Mouse (Mus musculus) CD4-positive, CD25-positive, alpha-beta regulatory T cell, adult 2 months (primary cell): ENCODE measurements around the gene Cyp4a12a.
A peak's percentile ranks its signal among the peaks of the same experiment; 100 is the strongest.
"Not testable (repeated sequence)": the region's sequence is repeated elsewhere in the genome, so short reads cannot be mapped to it uniquely, and the experiment has no call there.

ENCODE experiments used
- DNase-seq: peaks from one replicate; pipeline ENCODE4 v3.0.0-alpha.2; 2012; ENCODE audit warnings: low read depth, low spot score

The Cyp4a12a gene

GRCm38 (mm10) chr4:115298746-115299145 lies at the start of gene Cyp4a12a:
Gene Cyp4a12a, plus strand, starts transcription at chr4:115299046.
- not testable (repeated sequence) for DNase-seq

GRCm38 (mm10) chr4:115264687-115265569 lies 33.9 kb upstream of the Cyp4a12a start:
- DNase-seq: not testable (repeated sequence)

- DNase-seq: not testable (repeated sequence)
Observed at GRCm38 (mm10) chr4:115278215-115278982, 20.4 kb upstream of the Cyp4a12a start.

GRCm38 (mm10) chr4:115280342-115280741 lies 18.5 kb upstream of the Cyp4a12a start:
- peak; percentile 7 for DNase-seq

GRCm38 (mm10) chr4:115280779-115281178 lies 18.1 kb upstream of the Cyp4a12a start:
- DNase-seq: peak; percentile 2

GRCm38 (mm10) chr4:115281231-115281767 lies 17.5 kb upstream of the Cyp4a12a start:
- DNase-seq: peak; percentile 55

GRCm38 (mm10) chr4:115325722-115326121 lies 26.9 kb downstream of the Cyp4a12a start:
- DNase-seq: not testable (repeated sequence)

- not testable (repeated sequence) for DNase-seq
Observed at GRCm38 (mm10) chr4:115365624-115366023, 66.8 kb downstream of the Cyp4a12a start.

GRCm38 (mm10) chr4:115368067-115368466 lies 69.2 kb downstream of the Cyp4a12a start:
- DNase-seq: not testable (repeated sequence)
